Mouse (Mus musculus) urinary bladder, postnatal 14 days (tissue): ENCODE results near the gene Ugt2a1.
"Not testable (repeated sequence)": the region's sequence is repeated elsewhere in the genome, so short reads cannot be mapped to it uniquely, and the experiment has no call there.

ENCODE experiments used
- DNase-seq: peaks from one replicate; pipeline ENCODE4 v3.0.0; 2021; ENCODE audit warnings: low spot score

The Ugt2a1 gene

DNA sequence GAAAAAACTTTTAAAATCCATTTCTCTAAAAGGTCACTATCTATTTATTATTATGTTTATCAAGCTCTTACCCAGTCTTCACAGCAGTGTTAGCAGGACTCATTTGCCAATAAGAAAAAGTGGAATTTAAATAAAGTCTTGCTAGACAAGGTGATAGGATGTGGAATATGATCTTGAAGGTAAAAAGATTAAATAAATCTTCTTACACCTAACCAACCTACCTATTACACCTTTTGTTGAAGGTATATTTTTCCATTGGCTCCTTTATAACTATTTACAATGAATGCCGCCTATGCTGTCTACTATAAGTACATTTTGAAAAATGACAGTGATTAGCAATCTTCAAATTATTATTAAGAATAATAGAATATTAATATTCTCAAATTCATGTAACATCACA lies at the start of gene Ugt2a1:
Gene Ugt2a1, minus strand, starts transcription at position 101 of the 400 bp plus-strand sequence.
- no peak for DNase-seq

DNA sequence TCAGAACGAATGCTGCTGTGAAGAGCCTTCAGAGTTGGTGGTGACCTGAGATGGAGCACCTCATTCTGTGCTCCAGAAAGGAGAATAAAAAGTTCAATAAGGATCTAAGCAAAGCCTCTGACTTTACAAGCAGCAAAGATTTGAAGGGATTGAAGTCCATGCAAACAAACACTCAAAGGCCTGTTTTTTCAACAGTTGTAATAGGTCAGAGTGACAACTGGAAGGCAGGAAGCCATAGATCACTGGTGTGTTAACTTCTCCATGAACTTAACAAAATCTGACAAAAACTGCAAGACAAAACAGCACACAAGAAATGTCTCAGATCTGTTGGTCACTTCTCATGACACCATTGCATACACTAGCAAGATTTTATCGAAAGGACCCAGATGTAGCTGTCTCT lies 47.4 kb upstream of the Ugt2a1 start, which contains the start of gene Sult1b1:
Gene Sult1b1, minus strand, starts transcription at position 85 of the 400 bp plus-strand sequence.
- DNase-seq: no peak

- DNase-seq: peak; percentile 5
These were observed 45.4 kb upstream of the Ugt2a1 start for GRCm38 (mm10) chr5:87535994-87536644.

DNA sequence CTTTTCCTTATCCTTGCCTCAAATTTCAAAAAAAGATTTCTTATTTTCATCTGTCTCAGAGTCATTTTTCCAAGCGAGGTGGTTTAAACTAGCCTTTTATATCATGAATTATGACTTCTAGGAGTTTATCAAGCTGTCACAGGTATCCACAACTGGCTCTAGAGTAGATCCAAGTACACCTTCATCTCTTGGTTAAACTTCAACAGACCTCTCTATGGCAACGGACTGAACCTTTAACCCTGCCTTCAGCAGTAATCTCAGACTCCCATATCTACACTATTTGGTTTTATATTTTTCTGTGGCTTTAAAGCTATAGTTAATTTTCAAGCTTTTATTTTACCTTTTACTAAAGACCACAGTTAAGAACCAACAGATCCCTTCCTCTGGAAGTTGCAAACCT lies 41.6 kb upstream of the Ugt2a1 start:
- DNase-seq: no peak

DNA sequence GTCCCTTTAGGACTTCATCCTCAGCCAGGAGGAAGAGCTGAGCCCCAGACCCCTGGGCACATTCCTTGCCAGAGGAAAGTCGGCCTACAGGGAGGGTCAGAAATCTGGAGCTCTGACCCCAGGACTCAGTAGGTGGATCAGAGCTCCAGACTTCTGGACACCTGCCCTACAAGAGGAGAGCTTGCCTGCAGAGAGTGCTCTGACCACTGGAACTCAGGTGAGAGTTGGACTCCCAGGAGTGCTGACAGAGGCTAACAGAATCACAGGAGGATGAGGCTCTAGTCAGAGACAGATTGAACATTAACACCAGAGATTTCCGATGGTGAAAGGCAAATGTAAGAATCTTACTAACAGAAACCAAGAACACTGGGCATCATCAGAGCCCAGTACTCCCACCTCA lies 32.9 kb upstream of the Ugt2a1 start:
- not testable (repeated sequence) for DNase-seq

DNA sequence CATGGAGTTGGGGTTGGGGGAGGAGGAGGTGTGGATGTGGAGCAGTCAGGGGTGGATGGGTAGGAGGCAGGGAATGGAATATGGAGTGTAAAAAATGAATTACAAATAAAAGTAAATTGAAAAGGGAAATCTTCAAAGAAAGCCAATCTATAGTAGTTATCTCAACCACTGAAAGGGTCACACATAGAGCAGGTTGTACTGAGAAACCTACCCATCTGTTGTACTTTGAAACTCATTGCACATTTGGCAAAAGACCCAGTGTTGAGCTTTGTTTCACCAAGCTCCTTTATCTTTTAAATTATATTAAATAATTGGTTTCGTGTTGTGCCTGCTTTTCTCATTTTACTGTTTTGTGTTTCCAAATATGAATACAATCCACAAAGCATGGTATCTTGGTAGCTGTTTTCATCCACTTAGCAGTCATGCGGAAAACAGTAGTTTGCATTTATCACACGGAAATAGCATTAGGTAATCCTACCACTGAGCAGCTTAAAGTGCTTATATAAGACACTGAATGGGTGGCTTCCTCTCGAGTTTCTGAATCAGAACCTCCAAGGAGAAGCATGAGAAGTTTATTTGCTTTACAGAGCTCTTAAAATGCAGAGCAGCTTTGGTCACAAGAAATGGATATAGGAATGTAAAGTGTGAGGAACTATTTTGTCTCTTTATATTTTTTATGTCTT lies 15.2 kb upstream of the Ugt2a1 start:
- DNase-seq: no peak

- DNase-seq: no peak
These were observed 12.0 kb upstream of the Ugt2a1 start for GRCm38 (mm10) chr5:87502687-87503086.

DNA sequence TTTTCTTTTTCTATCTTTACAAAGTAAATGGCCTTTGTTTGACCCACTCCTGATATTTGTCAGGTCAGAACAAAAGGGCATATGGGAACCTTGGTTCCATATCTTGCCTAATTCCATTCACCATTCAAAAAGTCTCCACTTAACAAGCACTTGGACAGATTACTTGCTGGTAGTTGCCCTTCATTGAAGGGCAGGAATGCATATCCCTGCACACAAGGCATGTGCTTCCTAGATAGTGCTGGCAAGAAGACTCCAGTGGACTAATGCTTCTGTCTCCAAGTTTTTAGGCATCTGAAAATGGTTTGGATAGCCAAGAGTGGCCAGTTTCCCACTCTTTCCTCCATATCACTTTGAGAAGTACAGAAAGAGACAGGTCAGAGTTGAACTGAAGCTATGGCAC lies 8.7 kb upstream of the Ugt2a1 start:
- DNase-seq: no peak

GRCm38 (mm10) chr5:87498936-87499335 lies 8.3 kb upstream of the Ugt2a1 start:
- no peak for DNase-seq

DNA sequence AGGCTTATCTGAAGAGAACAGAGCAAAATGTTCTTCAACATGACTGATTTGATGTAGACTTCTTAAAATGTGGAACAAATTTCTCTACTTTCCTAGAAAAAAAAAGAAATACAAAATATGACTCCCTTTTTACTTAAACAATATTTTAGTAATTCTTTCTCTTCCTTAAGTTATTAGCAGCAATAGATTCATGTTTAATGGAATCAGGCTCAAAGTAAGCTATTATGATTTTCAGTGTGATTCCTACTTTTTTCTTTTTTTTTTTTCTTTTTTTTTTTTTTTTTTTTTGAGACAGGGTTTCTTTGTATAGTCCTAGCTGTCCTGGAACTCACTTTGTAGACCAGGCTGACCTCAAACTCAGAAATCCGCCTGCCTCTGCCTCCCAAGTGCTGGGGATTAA lies 4.0 kb downstream of the Ugt2a1 start, which contains the start of gene Gm43638:
Gene Gm43638, minus strand, starts transcription at position 101 of the 400 bp plus-strand sequence.
- DNase-seq: not testable (repeated sequence)

- no peak for DNase-seq
These were observed 8.5 kb downstream of the Ugt2a1 start, which contains the start of gene Ugt2a2 for GRCm38 (mm10) chr5:87482160-87482559. Gene Ugt2a2, minus strand, starts transcription at chr5:87482260.

DNA sequence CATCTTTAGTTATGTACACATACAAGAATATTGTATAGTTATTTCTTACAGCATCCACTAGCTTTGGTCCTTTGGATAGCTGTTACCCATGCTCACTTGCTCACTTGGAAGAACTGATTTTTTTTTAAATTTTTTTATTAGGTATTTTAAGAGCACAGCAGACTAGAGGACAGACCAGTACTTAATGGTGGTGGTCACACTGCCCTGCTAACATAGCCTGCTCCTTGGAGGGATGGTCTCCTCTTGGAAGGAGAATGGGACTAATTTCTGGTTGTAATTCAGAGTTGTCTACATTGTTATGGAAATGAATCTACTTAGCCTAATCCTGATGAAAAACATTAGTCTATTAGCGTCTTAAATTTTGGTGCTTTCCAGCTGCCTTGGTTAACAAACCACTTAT lies 31.9 kb downstream of the Ugt2a1 start:
- DNase-seq: no peak

DNA sequence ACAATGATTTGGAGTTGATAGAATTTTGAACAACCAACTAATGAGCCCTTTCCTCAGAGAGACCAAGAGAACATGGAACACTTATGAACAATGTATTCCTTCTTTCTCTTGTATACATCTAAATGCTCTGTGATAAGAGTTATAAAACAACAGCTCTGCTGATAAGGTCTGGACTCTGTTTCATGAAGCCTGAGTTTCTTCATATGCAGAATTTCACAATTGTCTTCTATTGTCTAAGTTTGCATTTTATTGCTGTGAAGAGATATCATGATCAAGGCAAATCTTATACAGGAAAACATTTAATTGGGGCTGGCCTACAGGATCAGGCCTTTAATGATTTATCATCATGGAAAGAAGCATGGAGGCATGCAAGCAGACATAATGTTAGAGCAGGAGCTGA lies 33.0 kb downstream of the Ugt2a1 start:
- DNase-seq: no peak

GRCm38 (mm10) chr5:87456216-87456850 lies 34.3 kb downstream of the Ugt2a1 start:
- no peak for DNase-seq

GRCm38 (mm10) chr5:87455519-87455918 lies 35.2 kb downstream of the Ugt2a1 start:
- DNase-seq: no peak

- not testable (repeated sequence) for DNase-seq
These were observed 38.2 kb downstream of the Ugt2a1 start for GRCm38 (mm10) chr5:87452514-87452913.

DNA sequence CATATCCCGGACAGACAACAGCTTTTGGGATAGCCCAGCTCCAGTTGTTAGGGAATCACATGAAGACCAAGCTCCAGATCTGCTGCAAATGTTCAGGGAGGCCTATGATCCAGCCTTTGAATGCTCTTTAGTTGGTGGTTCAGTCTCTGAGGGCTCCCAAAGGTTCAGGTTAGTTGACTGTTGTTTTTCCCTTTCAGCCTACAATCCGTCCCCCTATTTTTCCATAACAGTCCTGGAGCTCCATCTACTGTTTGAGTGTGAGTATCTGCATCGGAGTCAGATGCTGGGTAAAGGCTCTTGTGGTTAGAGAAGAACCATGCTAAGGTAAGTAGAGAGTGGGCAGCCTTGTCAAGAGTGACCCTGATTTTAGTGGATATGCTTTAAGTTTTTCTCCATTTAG lies 54.4 kb downstream of the Ugt2a1 start:
- DNase-seq: no peak

GRCm38 (mm10) chr5:87425676-87426075 lies 65.0 kb downstream of the Ugt2a1 start:
- no peak for DNase-seq

- not testable (repeated sequence) for DNase-seq
These were observed 66.6 kb downstream of the Ugt2a1 start, which contains the start of gene Ugt2b38 for GRCm38 (mm10) chr5:87424041-87424440. Gene Ugt2b38, minus strand, starts transcription at chr5:87424203.
